Mouse (Mus musculus) ES-E14 (cell line): ENCODE data around the gene Cdc42ep1. TPM values are rescaled to one million over a fixed set of nuclear protein-coding genes. Genes with fewer than 3 reads are reported as not detected.

Experiments used
- DNase-seq: peaks from one replicate; pipeline ENCODE4 v3.0.0-alpha.2; 2013; ENCODE audit warnings: low read depth, low spot score
- H3K27ac ChIP-seq: 2 replicates; pipeline ENCODE4 v1.5.1; 2012; ENCODE audit warnings: low read depth, mild to moderate bottlenecking, low read length, moderate library complexity, mixed read lengths; ENCODE audit not compliant: poor library complexity, insufficient read depth, severe bottlenecking
- H3K36me3 ChIP-seq: 2 replicates; pipeline ENCODE4 v1.6.1; 2012; ENCODE audit warnings: mild to moderate bottlenecking, low read length, moderate library complexity, mixed read lengths; ENCODE audit not compliant: control insufficient read depth, poor library complexity, insufficient read depth, severe bottlenecking
- H3K4me1 ChIP-seq, 2 experiments: fragments of 150-350 bp in 1 of 2; sonication (generic) in 1 of 2; 2 replicates each; pipeline ENCODE4 v1.6.1; 2012; ENCODE audit warnings: low read length in 2 of 2, mild to moderate bottlenecking in 1 of 2, mixed read lengths in 1 of 2; ENCODE audit not compliant: control insufficient read depth in 2 of 2, insufficient read depth in 2 of 2, poor library complexity in 1 of 2
- H3K4me3 ChIP-seq, 2 experiments: fragments of 150-350 bp in 1 of 2; sonication (generic) in 1 of 2; 2 replicates each; pipeline ENCODE4 v1.5.1; 2012; ENCODE audit warnings: low read length in 2 of 2, low read depth in 1 of 2, mild to moderate bottlenecking in 1 of 2, mixed read lengths in 1 of 2; ENCODE audit not compliant: insufficient read depth in 1 of 2, poor library complexity in 1 of 2, severe bottlenecking in 1 of 2
- H3K9ac ChIP-seq: 2 replicates; pipeline ENCODE4 v1.6.1; 2012; ENCODE audit warnings: low read depth, mild to moderate bottlenecking, low read length, mixed read lengths; ENCODE audit not compliant: poor library complexity, insufficient read depth, severe bottlenecking
- H3K9me3 ChIP-seq: fragments of 150-350 bp; sonication (generic); 2 replicates; pipeline ENCODE4 v1.6.1; 2012; ENCODE audit warnings: low read depth, mild to moderate bottlenecking, low read length; ENCODE audit not compliant: control insufficient read depth, insufficient read depth
- CHD2 ChIP-seq: IDR thresholded peaks from 2 replicates; pipeline ENCODE4 v1.6.1; 2014; ENCODE audit warnings: mild to moderate bottlenecking, low read depth, low read length, inconsistent platforms
- HCFC1 ChIP-seq: IDR thresholded peaks from 2 replicates; pipeline ENCODE4 v1.6.1; 2012; ENCODE audit warnings: low read length, inconsistent platforms, borderline replicate concordance; ENCODE audit not compliant: insufficient read depth
- MAFK ChIP-seq: IDR thresholded peaks from 2 replicates; pipeline ENCODE4 v1.6.1; 2014; ENCODE audit warnings: mild to moderate bottlenecking, low read depth, low read length, inconsistent platforms; ENCODE audit not compliant: insufficient read depth
- ZC3H11A ChIP-seq: IDR thresholded peaks from 2 replicates; pipeline ENCODE4 v1.6.1; 2012; ENCODE audit warnings: low read depth, mild to moderate bottlenecking, inconsistent platforms, low read length, borderline replicate concordance
- ZNF384 ChIP-seq: IDR thresholded peaks from 2 replicates; pipeline ENCODE4 v1.6.1; 2012; ENCODE audit warnings: low read depth, low read length, inconsistent platforms
- in situ Hi-C, 2 experiments: fragments of 600-800 bp; cut with MboI; formaldehyde crosslinking; loops; one replicate each; pipeline ENCODE4 v1.15.1; 2025; ENCODE audit warnings: low sequenced_read_pairs in 2 of 2, inconsistent platforms in 1 of 2; ENCODE audit not compliant: unreplicated experiment in 2 of 2
- total RNA-seq: library from RNA; depleted of rRNA; stranded (reverse); fragments of 300-350 nt; gene quantifications from 2 replicates; pipeline ENCODE4 v1.2.3, GENCODE M21; 2012

Gene Cdc42ep1
- total RNA-seq, 1 experiment = 8.3 TPM

- H3K27ac ChIP-seq = no peak overlapping the region
- no peaks in the 10 kb centered on the region for H3K9me3 ChIP-seq
- H3K9ac ChIP-seq = no peak overlapping the region
- in situ Hi-C loops = no loop called here
- peaks cover 0 to 31% of the 10 kb centered on the region in 2 experiments; a peak in 3 of 4 replicates for H3K4me1 ChIP-seq
- no peak overlapping the region for H3K4me3 ChIP-seq
- no peak for DNase-seq
- H3K36me3 ChIP-seq = no peaks in the 10 kb centered on the region
- TF ChIP-seq CHD2 (no peak), ZNF384 (no peak), MAFK (no peak), HCFC1 (no peak), ZC3H11A (no peak)
These were observed 29.7 kb downstream of the Cdc42ep1 start for GRCm38 (mm10) chr15:78872021-78872608.

GRCm38 (mm10) chr15:78873803-78874435 lies 31.5 kb downstream of the Cdc42ep1 start:
- no peaks in the 10 kb centered on the region for H3K36me3 ChIP-seq
- DNase-seq = no peak
- no peak overlapping the region for H3K9ac ChIP-seq
- H3K4me1 ChIP-seq = peaks cover 0 to 24% of the 10 kb centered on the region in 2 experiments; a peak in 3 of 4 replicates
- H3K4me3 ChIP-seq = no peak overlapping the region
- in situ Hi-C loops = no loop called here
- no peak for TF ChIP-seq MAFK
- TF ChIP-seq ZC3H11A = no peak
- no peak for TF ChIP-seq HCFC1
- TF ChIP-seq ZNF384 = no peak
- TF ChIP-seq CHD2 = no peak
- no peaks in the 10 kb centered on the region for H3K9me3 ChIP-seq
- H3K27ac ChIP-seq = no peak overlapping the region

- in situ Hi-C loops = no loop called here
- no peak overlapping the region for H3K9ac ChIP-seq
- no peak for DNase-seq
- H3K4me3 ChIP-seq = no peak overlapping the region
- no peaks in the 10 kb centered on the region for H3K9me3 ChIP-seq
- H3K4me1 ChIP-seq = peaks cover 0 to 22% of the 10 kb centered on the region in 2 experiments; a peak in 3 of 4 replicates
- H3K36me3 ChIP-seq = peaks cover 1% of the 10 kb centered on the region; the same call in 1 of the 2 replicates
- no peak overlapping the region for H3K27ac ChIP-seq
- TF ChIP-seq HCFC1 = no peak
- no peak for TF ChIP-seq ZNF384
- no peak for TF ChIP-seq MAFK
- TF ChIP-seq ZC3H11A = no peak
- no peak for TF ChIP-seq CHD2
These were observed 32.6 kb downstream of the Cdc42ep1 start for GRCm38 (mm10) chr15:78874989-78875388.

GRCm38 (mm10) chr15:78875537-78875936 lies 33.1 kb downstream of the Cdc42ep1 start:
- Histone ChIP-seq H3K9ac (peak overlapping the region; percentile 5; the same call in 1 of the 2 replicates), H3K4me3 (peak overlapping the region; percentile 6 to 83; a peak in 1 of 4 replicates), H3K4me1 (peaks cover 0 to 22% of the 10 kb centered on the region in 2 experiments; a peak in 3 of 4 replicates), H3K9me3 (no peaks in the 10 kb centered on the region), H3K36me3 (peaks cover 2% of the 10 kb centered on the region; the same call in 1 of the 2 replicates), H3K27ac (0 out of 2 replicates have a peak overlapping the region, but pooled peaks have one; percentile 4)
- in situ Hi-C loops = no loop called here
- TF ChIP-seq CHD2 = no peak
- no peak for TF ChIP-seq MAFK
- TF ChIP-seq ZNF384 = no peak
- no peak for TF ChIP-seq HCFC1
- TF ChIP-seq ZC3H11A = no peak
- no peak for DNase-seq
